Mouse (Mus musculus) midbrain, postnatal 0 days (tissue): ENCODE measurements around the gene Zfp874a. TPM values are rescaled to one million over a fixed set of nuclear protein-coding genes. Genes with fewer than 3 reads are reported as not detected.
"Not testable (repeated sequence)": the region's sequence is repeated elsewhere in the genome, so short reads cannot be mapped to it uniquely, and the experiment has no call there.

Source experiments
- ATAC-seq: fragments of 200-750 bp; cut with Nextera tagmentation; 2 replicates; pipeline ENCODE4 v1.8.0; 2017; ENCODE audit warnings: moderate number of reproducible peaks, mild to moderate bottlenecking, moderate TSS enrichment, moderate library complexity; ENCODE audit not compliant: low FRiP score
- DNase-seq: peaks from one replicate; pipeline ENCODE4 v3.0.0-alpha.2; 2015; ENCODE audit warnings: low spot score
- H3K27ac ChIP-seq: fragments of 300-500 bp; sonication (generic); 2 replicates; pipeline ENCODE4 v1.5.1; 2014; ENCODE audit warnings: low read depth, mild to moderate bottlenecking, low read length, mixed read lengths
- H3K27me3 ChIP-seq: fragments of 300-500 bp; sonication (generic); 2 replicates; pipeline ENCODE4 v1.6.1; 2014; ENCODE audit warnings: low read length, control low read depth, mixed read lengths; ENCODE audit not compliant: insufficient read depth
- H3K36me3 ChIP-seq: fragments of 300-500 bp; sonication (generic); 2 replicates; pipeline ENCODE4 v1.6.1; 2014; ENCODE audit warnings: low read length, control low read depth, mixed read lengths; ENCODE audit not compliant: insufficient read depth
- H3K4me1 ChIP-seq: fragments of 300-500 bp; sonication (generic); 2 replicates; pipeline ENCODE4 v1.6.1; 2014; ENCODE audit warnings: mild to moderate bottlenecking, control low read depth, antibody characterized with exemption, low read length, mixed read lengths; ENCODE audit not compliant: insufficient read depth
- H3K4me2 ChIP-seq: fragments of 300-500 bp; sonication (generic); 2 replicates; pipeline ENCODE4 v1.6.1; 2014; ENCODE audit warnings: low read depth, mild to moderate bottlenecking, low read length, mixed read lengths; ENCODE audit not compliant: poor library complexity, severe bottlenecking
- H3K4me3 ChIP-seq: fragments of 300-500 bp; sonication (generic); 2 replicates; pipeline ENCODE4 v1.5.1; 2014; ENCODE audit warnings: low read depth, mild to moderate bottlenecking, low read length, moderate library complexity
- H3K9ac ChIP-seq: fragments of 300-500 bp; sonication (generic); replicated peaks from 2 replicates; pipeline ENCODE4 v1.6.1; 2014; ENCODE audit warnings: mild to moderate bottlenecking, low read length, moderate library complexity, mixed read lengths; ENCODE audit not compliant: poor library complexity, severe bottlenecking
- H3K9me3 ChIP-seq: fragments of 300-500 bp; sonication (generic); 2 replicates; pipeline ENCODE4 v1.6.1; 2016; ENCODE audit warnings: low read length, control low read depth
- CTCF ChIP-seq: IDR thresholded peaks from 2 replicates; pipeline ENCODE4 v1.5.1; 2016; ENCODE audit warnings: antibody characterized with exemption, mild to moderate bottlenecking
- WGBS: fragments of 180-500 bp; shearing (Covaris S2); extraction: QIAGEN DNeasy Blood & Tissue Kit; methylation state at CpG from one replicate; pipeline ENCODE4 v1.1.7; 2014; 5-methylcytosine and 5-hydroxymethylcytosine counted together
- polyA plus RNA-seq: library from polyadenylated mRNA; unstranded; fragments of >200 nt; fragmentation: Nextera tagmentation; extraction: Ambion mirVana; gene quantifications from 2 replicates; pipeline ENCODE4 v1.2.1, GENCODE M21; 2015
- total RNA-seq: library from RNA; depleted of rRNA; stranded (reverse); fragments of >200 nt; gene quantifications from 2 replicates; pipeline ENCODE4 v1.2.3, GENCODE M21; 2014

Gene Zfp874a
- total and polyA plus RNA-seq, 2 experiments from 2014 or later = 3.9 to 4.7 TPM

DNA sequence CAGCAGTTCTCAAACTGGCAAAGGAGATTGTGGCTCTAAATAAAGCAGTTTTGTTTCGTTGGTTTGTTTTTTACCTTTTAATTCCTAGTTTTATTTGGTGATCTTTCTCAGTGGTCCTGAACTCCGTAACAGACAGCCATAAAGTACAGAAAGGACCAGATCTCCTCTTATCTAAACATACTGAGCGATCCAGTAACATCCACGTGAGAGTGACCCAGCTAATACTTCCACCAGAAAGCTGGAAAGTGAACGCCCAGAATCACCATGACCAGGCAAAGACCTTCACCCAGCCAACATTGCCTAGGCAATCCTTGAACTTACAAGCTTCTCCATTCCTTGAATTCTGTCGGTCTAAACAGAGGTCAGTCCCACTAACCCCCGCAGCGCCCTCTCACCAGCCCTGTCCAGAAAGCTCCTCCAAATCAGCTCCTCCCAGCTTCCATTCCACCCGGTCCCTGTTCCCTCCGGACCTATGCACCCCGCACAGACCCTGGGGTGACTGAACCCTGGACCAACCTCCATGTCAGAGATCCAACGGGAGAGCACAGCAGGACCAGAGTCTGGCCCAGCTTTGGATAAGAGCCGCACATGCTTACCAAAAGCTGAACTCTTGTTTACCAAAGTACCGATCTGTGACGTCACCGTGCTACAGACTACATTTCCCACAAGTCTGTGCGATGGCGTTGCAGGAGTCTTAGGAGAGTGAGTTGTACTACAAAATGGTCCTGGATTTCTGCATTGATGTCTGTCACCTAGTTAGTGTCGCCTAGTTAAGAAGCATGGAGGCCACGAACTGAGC is 32.4 kb upstream of the Zfp874a start, which contains the start of gene Zfp874b:
TSS of gene Zfp874b (minus strand) at position 634 of the 799 bp plus-strand sequence.
- ATAC-seq = peak; percentile 94

DNA sequence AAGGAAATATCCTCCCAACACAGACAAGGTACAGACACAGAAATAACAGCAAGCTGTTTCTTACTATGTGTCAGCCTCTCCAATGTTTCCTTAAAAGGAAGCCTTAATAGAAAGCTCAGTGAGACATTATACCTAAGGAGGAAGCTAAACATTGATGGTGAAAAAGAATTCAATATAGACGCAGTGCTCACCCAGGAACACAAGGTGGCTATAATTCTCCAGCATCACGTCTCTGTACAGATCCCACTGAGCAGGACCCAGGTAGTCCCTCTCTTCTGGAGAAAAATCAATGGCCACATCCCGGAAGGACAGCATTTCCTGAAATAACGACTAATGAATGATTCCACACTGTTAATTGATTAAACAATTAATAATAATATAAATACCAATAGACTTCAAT is 30.1 kb upstream of the Zfp874a start:
- DNase-seq (no peak), ATAC-seq (no peak)
- peak; percentile 27; the same call in 1 of the 2 replicates for TF ChIP-seq CTCF
- H3K9ac ChIP-seq = no peak overlapping the region
- 64% methylated on average over 4 of the region's 4 CpGs for WGBS
- H3K4me3 ChIP-seq = no peak overlapping the region
- H3K9me3 ChIP-seq = no peaks in the 10 kb centered on the region
- no peaks in the 10 kb centered on the region for H3K27me3 ChIP-seq
- no peaks in the 10 kb centered on the region for H3K4me1 ChIP-seq
- no peak overlapping the region for H3K4me2 ChIP-seq
- no peaks in the 10 kb centered on the region for H3K36me3 ChIP-seq
- no peak overlapping the region for H3K27ac ChIP-seq

More for the DNA sequence above, 32.4 kb upstream of the Zfp874a start, which contains the start of gene Zfp874b:
- H3K27me3 ChIP-seq = no peaks in the 10 kb centered on the region
- peaks cover 11% of the 10 kb centered on the region; the same call in 1 of the 2 replicates for H3K36me3 ChIP-seq
- peak within 1 kb of the TSS; percentile 44 for H3K9ac ChIP-seq
- peak within 1 kb of the TSS; percentile 66 for H3K4me2 ChIP-seq
- H3K4me3 ChIP-seq = peak within 1 kb of the TSS; percentile 59
- DNase-seq = peak; percentile 94
- H3K4me1 ChIP-seq = no peaks in the 10 kb centered on the region
- TF ChIP-seq CTCF = no peak
- H3K9me3 ChIP-seq = no peaks in the 10 kb centered on the region
- 5% methylated on average over 20 of the region's 20 CpGs for WGBS
- peak within 1 kb of the TSS; percentile 4; the same call in 1 of the 2 replicates for H3K27ac ChIP-seq

DNA sequence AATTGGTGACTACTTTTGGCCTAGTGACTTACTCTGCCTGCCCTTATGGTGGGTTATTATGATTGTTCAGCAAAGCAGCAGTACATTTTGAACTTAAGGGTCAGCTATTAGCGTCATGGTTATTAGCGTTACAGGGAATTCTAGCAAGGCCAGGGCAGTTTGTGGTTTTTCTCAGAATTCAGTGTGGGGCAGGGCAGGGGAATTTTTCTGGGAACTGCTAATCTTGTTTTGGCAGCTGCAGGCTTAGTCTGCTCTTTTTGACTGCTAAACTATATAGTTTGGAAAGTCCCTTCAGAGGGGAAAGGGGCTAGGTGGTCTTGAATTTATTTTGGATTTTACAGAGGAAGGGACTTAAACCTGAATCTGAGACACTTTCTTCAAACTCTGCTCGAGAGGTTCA is 17.9 kb upstream of the Zfp874a start:
- H3K27me3 ChIP-seq = no peaks in the 10 kb centered on the region
- H3K4me1 ChIP-seq = no peaks in the 10 kb centered on the region
- peaks cover 11% of the 10 kb centered on the region for H3K36me3 ChIP-seq
- H3K9me3 ChIP-seq = peaks cover 9% of the 10 kb centered on the region
- ATAC-seq (no peak), DNase-seq (no peak)
- H3K9ac ChIP-seq = no peak overlapping the region
- H3K4me3 ChIP-seq = no peak overlapping the region
- H3K4me2 ChIP-seq = no peak overlapping the region
- TF ChIP-seq CTCF = no peak
- no peak overlapping the region for H3K27ac ChIP-seq
- WGBS = 82% methylated on average over 3 of the region's 3 CpGs

DNA sequence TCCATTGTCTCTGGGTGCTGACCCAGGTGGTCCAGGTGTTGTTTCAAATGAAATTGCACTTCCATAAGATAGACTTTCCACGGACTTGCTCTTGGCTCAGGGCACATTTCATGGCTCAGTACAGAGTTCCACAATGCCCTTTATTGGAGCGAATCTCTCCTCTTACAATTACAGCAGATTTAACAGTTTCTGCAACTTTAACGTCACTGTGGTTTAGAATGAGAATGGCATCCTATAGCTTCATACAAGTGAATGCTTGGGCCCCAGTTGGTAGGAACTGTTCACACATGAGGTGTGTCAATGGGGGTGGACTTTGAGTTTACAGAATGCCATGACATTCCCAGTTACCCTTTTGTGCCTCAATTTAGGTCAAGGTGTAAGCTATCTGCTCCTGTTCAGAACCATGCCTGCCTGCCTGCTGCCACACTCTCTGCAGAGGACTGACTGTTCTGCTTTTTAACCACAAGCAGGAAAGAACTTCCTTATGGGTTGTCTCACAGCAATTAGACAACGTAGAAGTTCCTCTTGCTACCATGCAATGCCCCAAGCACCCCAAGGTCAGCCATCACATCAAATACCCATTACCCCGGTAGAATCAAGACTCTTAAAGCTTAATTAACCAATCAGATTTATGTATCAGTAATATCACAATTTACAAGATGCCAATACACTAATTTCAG is 12.2 kb upstream of the Zfp874a start:
- H3K36me3 ChIP-seq, H3K4me1 ChIP-seq, H3K27me3 ChIP-seq, H3K9me3 ChIP-seq, H3K4me2 ChIP-seq, DNase-seq, H3K27ac ChIP-seq, H3K9ac ChIP-seq, H3K4me3 ChIP-seq, ATAC-seq: not testable (repeated sequence)
- WGBS = 85% methylated on average over 2 of the region's 5 CpGs

DNA sequence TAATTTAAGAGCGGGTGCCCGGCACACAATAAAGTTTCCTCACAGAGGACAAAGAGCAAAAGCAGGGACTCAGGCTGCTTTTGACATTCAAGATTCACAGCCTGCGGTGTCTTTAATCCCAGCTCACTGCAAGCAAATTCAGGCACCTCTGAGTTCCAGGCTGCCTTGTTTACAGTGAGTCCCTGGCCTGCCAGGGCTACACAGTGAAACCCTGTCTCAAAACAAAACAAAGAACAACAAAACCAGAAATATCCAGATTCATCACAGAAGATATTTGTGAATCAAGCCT is 541 bp upstream of the Zfp874a start:
- Histone ChIP-seq H3K36me3 (no peaks in the 10 kb centered on the region), H3K4me3 (peak overlapping the region; percentile 48), H3K4me2 (peak overlapping the region; percentile 66), H3K27ac (no peak overlapping the region; the same call in 1 of the 2 replicates), H3K9me3 (no peaks in the 10 kb centered on the region), H3K4me1 (no peaks in the 10 kb centered on the region), H3K27me3 (no peaks in the 10 kb centered on the region), H3K9ac (0 out of 2 replicates have a peak overlapping the region, but pooled peaks have one; percentile 52)
- DNase-seq (no peak), ATAC-seq (peak; percentile 36; the same call in 1 of the 2 replicates)
- TF ChIP-seq CTCF = no peak
- WGBS = 2% methylated on average over 3 of the region's 3 CpGs

DNA sequence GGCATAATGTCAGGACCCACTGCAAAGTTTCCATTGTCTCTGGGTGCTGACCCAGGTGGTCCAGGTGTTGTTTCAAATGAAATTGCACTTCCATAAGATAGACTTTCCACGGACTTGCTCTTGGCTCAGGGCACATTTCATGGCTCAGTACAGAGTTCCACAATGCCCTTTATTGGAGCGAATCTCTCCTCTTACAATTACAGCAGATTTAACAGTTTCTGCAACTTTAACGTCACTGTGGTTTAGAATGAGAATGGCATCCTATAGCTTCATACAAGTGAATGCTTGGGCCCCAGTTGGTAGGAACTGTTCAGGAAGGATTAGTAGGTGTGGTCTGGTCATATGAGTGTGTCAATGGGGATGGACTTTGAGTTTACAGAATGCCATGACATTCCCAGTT is 14.3 kb downstream of the Zfp874a start:
- not testable (repeated sequence) for H3K4me1 ChIP-seq, H3K36me3 ChIP-seq, H3K9me3 ChIP-seq, ATAC-seq, H3K4me2 ChIP-seq, H3K4me3 ChIP-seq, H3K27me3 ChIP-seq, DNase-seq, H3K9ac ChIP-seq, H3K27ac ChIP-seq
- WGBS = no CpG with 5 or more reads among the region's 3 CpGs
